In the genomic region with DNA sequence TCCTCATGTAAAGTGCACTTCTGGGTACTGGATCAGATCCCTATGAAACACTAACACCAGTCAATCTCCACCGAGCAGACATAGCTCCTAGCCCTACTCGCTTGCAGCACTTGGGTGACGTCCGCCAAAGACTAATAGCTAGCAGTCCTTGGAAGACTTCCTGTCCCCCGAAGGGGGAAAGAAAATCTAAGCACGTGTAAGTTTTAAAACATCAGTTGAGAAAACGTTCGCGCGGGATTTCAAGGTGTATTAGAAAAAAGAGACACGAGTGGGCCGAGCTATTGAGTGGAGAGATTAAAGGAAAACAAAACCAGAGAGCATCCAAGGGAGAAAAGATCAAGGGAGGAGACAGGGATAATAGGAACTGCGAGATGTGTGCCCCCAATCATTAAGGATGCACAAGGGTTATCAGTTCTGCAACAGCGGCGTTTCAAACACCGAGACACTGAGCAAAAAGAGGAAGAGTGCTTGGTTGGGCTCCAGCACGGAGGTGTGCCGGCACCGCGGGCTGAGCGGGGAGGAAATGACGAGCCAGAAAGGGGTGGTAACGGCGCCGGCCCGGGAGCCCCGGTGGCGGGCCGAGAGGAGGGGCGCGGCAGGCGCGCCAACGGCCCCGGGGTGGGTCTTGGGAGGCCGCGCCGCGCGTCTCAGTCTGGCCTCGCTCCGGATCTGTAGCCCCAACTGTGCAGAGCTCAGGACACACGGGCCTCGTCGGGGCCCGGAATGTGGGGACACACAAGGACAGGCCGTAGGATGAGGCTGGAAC, we compare ENCODE assay signal across 8 mouse cellular contexts. TPM values are rescaled to one million over a fixed set of nuclear protein-coding genes. Genes with fewer than 3 reads are reported as not detected.
DNase-seq lines count a peak whose midpoint lies in the region; ATAC-seq and TF ChIP-seq lines count a peak whose summit lies in the region.

No protein-coding gene starts in this region.

- peak; percentile 90; the same call in 1 of the 2 replicates for TF ChIP-seq POLR2A in bone marrow, adult 2 months (IDR thresholded peaks at IDR 0.05; ENCODE audit: borderline replicate concordance, control insufficient read depth, low read depth, low read length)

- peak; percentile 89 for DNase-seq in A20 (ENCODE audit: low read depth, low spot score)
- peak; percentile 93 for DNase-seq in heart, embryonic 10.5 days (ENCODE audit: low spot score)
- peak; percentile 76 to 82 for DNase-seq in spleen, postnatal 14 days (ENCODE audit: low spot score in 2 of 2)

- under 1% methylated on average over 47 of the region's 47 CpGs for WGBS in bone marrow, adult 2 months
- under 1% methylated on average over 47 of the region's 47 CpGs for WGBS in embryonic facial prominence, embryonic 15.5 days
- under 1% methylated on average over 47 of the region's 47 CpGs for WGBS in heart, embryonic 10.5 days
- under 1% methylated on average over 47 of the region's 47 CpGs for WGBS in kidney, embryonic 14.5 days
- WGBS in limb, embryonic 15.5 days: under 1% methylated on average over 46 of the region's 47 CpGs
- under 1% methylated on average over 46 of the region's 47 CpGs for WGBS in midbrain, embryonic 16.5 days

- TF ChIP-seq CTCF in bone marrow, adult 2 months (IDR thresholded peaks at IDR 0.05; ENCODE audit: control insufficient read depth, insufficient read depth, low read length): no peak

- peaks cover 3% of the 10 kb centered on the region; the same call in 1 of the 2 replicates for H3K36me3 ChIP-seq in embryonic facial prominence, embryonic 15.5 days
- peaks cover 15% of the 10 kb centered on the region for H3K36me3 ChIP-seq in heart, embryonic 10.5 days
- peaks cover 13% of the 10 kb centered on the region; the same call in 1 of the 2 replicates for H3K36me3 ChIP-seq in kidney, embryonic 14.5 days (ENCODE audit: control insufficient read depth, insufficient read depth, low read length)
- H3K36me3 ChIP-seq in limb, embryonic 15.5 days: peaks cover 10% of the 10 kb centered on the region; the same call in 1 of the 2 replicates
- H3K36me3 ChIP-seq in midbrain, embryonic 16.5 days (ENCODE audit: control insufficient read depth, insufficient read depth, low read length): no peaks in the 10 kb centered on the region

- peak overlapping the region; percentile 87 for H3K4me3 ChIP-seq in bone marrow, adult 2 months (replicated peaks; ENCODE audit: control insufficient read depth, low read depth, low read length)
- peak overlapping the region; percentile 97 for H3K4me3 ChIP-seq in embryonic facial prominence, embryonic 15.5 days (replicated peaks)
- H3K4me3 ChIP-seq in heart, embryonic 10.5 days: peak overlapping the region; percentile 91
- peak overlapping the region; percentile 89 for H3K4me3 ChIP-seq in kidney, embryonic 14.5 days (ENCODE audit: low read length)
- H3K4me3 ChIP-seq in limb, embryonic 15.5 days: peak overlapping the region; percentile 87
- H3K4me3 ChIP-seq in midbrain, embryonic 16.5 days (ENCODE audit: low read depth, low read length): peak overlapping the region; percentile 86

- H3K9me3 ChIP-seq in embryonic facial prominence, embryonic 15.5 days (replicated peaks): no peaks in the 10 kb centered on the region
- H3K9me3 ChIP-seq in heart, embryonic 10.5 days: no peaks in the 10 kb centered on the region
- H3K9me3 ChIP-seq in kidney, embryonic 14.5 days (ENCODE audit: control insufficient read depth, low read length): no peaks in the 10 kb centered on the region
- H3K9me3 ChIP-seq in limb, embryonic 15.5 days: no peaks in the 10 kb centered on the region
- H3K9me3 ChIP-seq in midbrain, embryonic 16.5 days (replicated peaks; ENCODE audit: control insufficient read depth, low read length, poor library complexity, severe bottlenecking): no peaks in the 10 kb centered on the region

- peak overlapping the region; percentile 99 for H3K9ac ChIP-seq in embryonic facial prominence, embryonic 15.5 days
- H3K9ac ChIP-seq in kidney, embryonic 14.5 days (ENCODE audit: low read depth, low read length): peak overlapping the region; percentile 99
- peak overlapping the region; percentile 99 for H3K9ac ChIP-seq in limb, embryonic 15.5 days
- peak overlapping the region; percentile 98 for H3K9ac ChIP-seq in midbrain, embryonic 16.5 days (ENCODE audit: low read depth, low read length)

- peaks cover 4% of the 10 kb centered on the region for H3K4me1 ChIP-seq in bone marrow, adult 2 months (ENCODE audit: control insufficient read depth, insufficient read depth, low read length)
- H3K4me1 ChIP-seq in embryonic facial prominence, embryonic 15.5 days: peaks cover 24% of the 10 kb centered on the region
- H3K4me1 ChIP-seq in heart, embryonic 10.5 days: peaks cover 23% of the 10 kb centered on the region
- H3K4me1 ChIP-seq in kidney, embryonic 14.5 days (ENCODE audit: control insufficient read depth, insufficient read depth, low read length): peaks cover 17% of the 10 kb centered on the region
- peaks cover 23% of the 10 kb centered on the region for H3K4me1 ChIP-seq in limb, embryonic 15.5 days
- H3K4me1 ChIP-seq in midbrain, embryonic 16.5 days (ENCODE audit: control insufficient read depth, insufficient read depth, low read length): peaks cover 20% of the 10 kb centered on the region

- no peaks in the 10 kb centered on the region for H3K27me3 ChIP-seq in embryonic facial prominence, embryonic 15.5 days
- H3K27me3 ChIP-seq in heart, embryonic 10.5 days (ENCODE audit: insufficient read depth, poor library complexity, severe bottlenecking): no peaks in the 10 kb centered on the region
- H3K27me3 ChIP-seq in kidney, embryonic 14.5 days (ENCODE audit: control insufficient read depth, insufficient read depth, low read length): no peaks in the 10 kb centered on the region
- H3K27me3 ChIP-seq in limb, embryonic 15.5 days: no peaks in the 10 kb centered on the region
- no peaks in the 10 kb centered on the region for H3K27me3 ChIP-seq in midbrain, embryonic 16.5 days (ENCODE audit: control insufficient read depth, insufficient read depth, low read depth, low read length)

- H3K27ac ChIP-seq in bone marrow, adult 2 months (ENCODE audit: control insufficient read depth, insufficient read depth, low read depth, low read length, poor library complexity): peak overlapping the region; percentile 99
- H3K27ac ChIP-seq in embryonic facial prominence, embryonic 15.5 days (replicated peaks): peak overlapping the region; percentile 100
- peak overlapping the region; percentile 99 for H3K27ac ChIP-seq in heart, embryonic 10.5 days
- peak overlapping the region; percentile 100 for H3K27ac ChIP-seq in kidney, embryonic 14.5 days (ENCODE audit: low read depth, low read length)
- H3K27ac ChIP-seq in limb, embryonic 15.5 days: peak overlapping the region; percentile 100
- H3K27ac ChIP-seq in midbrain, embryonic 16.5 days (ENCODE audit: low read length): peak overlapping the region; percentile 99

- peak overlapping the region; percentile 64 for H3K4me2 ChIP-seq in embryonic facial prominence, embryonic 15.5 days (replicated peaks)
- peak overlapping the region; percentile 77 for H3K4me2 ChIP-seq in kidney, embryonic 14.5 days (replicated peaks; ENCODE audit: low read depth, low read length)
- H3K4me2 ChIP-seq in limb, embryonic 15.5 days: peak overlapping the region; percentile 60
- H3K4me2 ChIP-seq in midbrain, embryonic 16.5 days (ENCODE audit: low read length): peak overlapping the region; percentile 70

- ATAC-seq in embryonic facial prominence, embryonic 15.5 days (ENCODE audit: insufficient number of reproducible peaks, low FRiP score, low TSS enrichment, low read depth): peak; percentile 9
- ATAC-seq in kidney, embryonic 14.5 days (ENCODE audit: low FRiP score, low TSS enrichment): peak; percentile 54
- 0 out of 2 replicates have a peak, but pooled peaks have one; percentile 2 for ATAC-seq in limb, embryonic 15.5 days (ENCODE audit: insufficient number of reproducible peaks, low FRiP score, low TSS enrichment, low read depth)
- peak; percentile 22 for ATAC-seq in midbrain, embryonic 16.5 days

RNA-seq across cellular contexts. Expression of a gene that starts 1.0 kb away (rescaled TPM):
- polyA plus RNA-seq in bone marrow, adult 2 months (2011; ENCODE audit: insufficient read depth, insufficient read length, low replicate concordance, missing spikeins): 24.2 and 28.6 TPM in 2 replicates
- polyA plus RNA-seq in embryonic facial prominence, embryonic 15.5 days (2015; fragmentation: Nextera tagmentation; extraction: Ambion mirVana): 14.2 TPM in 2 replicates
- 13.7 and 17.3 TPM in 2 replicates for polyA plus RNA-seq in heart, embryonic 10.5 days (2016; fragmentation: Nextera tagmentation; extraction: Ambion mirVana)
- 16.4 and 26.7 TPM in 2 replicates for polyA plus RNA-seq in kidney, embryonic 14.5 days (2014; fragmentation: Nextera tagmentation; extraction: Ambion mirVana)
- polyA plus RNA-seq in limb, embryonic 15.5 days (2015; fragmentation: Nextera tagmentation; extraction: Ambion mirVana): 13.6 and 13.9 TPM in 2 replicates
- polyA plus RNA-seq in midbrain, embryonic 16.5 days (2015; fragmentation: Nextera tagmentation; extraction: Ambion mirVana): 10.7 and 11.1 TPM in 2 replicates

RNA-seq across cellular contexts. Expression of a gene that starts 1.1 kb away (rescaled TPM):
- 36.6 and 44.1 TPM in 2 replicates for polyA plus RNA-seq in bone marrow, adult 2 months (2011; ENCODE audit: insufficient read depth, insufficient read length, low replicate concordance, missing spikeins)
- 46.5 TPM in 2 replicates for polyA plus RNA-seq in embryonic facial prominence, embryonic 15.5 days (2015; fragmentation: Nextera tagmentation; extraction: Ambion mirVana)
- 56.7 and 78.1 TPM in 2 replicates for polyA plus RNA-seq in heart, embryonic 10.5 days (2016; fragmentation: Nextera tagmentation; extraction: Ambion mirVana)
- 82.5 and 101 TPM in 2 replicates for polyA plus RNA-seq in kidney, embryonic 14.5 days (2014; fragmentation: Nextera tagmentation; extraction: Ambion mirVana)
- polyA plus RNA-seq in limb, embryonic 15.5 days (2015; fragmentation: Nextera tagmentation; extraction: Ambion mirVana): 38.4 and 40.3 TPM in 2 replicates
- polyA plus RNA-seq in midbrain, embryonic 16.5 days (2015; fragmentation: Nextera tagmentation; extraction: Ambion mirVana): 32.7 and 36.4 TPM in 2 replicates

RNA-seq across cellular contexts. Expression of a gene that starts 24.0 kb away (rescaled TPM):
- polyA plus RNA-seq in bone marrow, adult 2 months (2011; ENCODE audit: insufficient read depth, insufficient read length, low replicate concordance, missing spikeins): 0.92 TPM in 1 of 2 replicates, not detected in the other
- 25.7 and 38.4 TPM in 2 replicates for polyA plus RNA-seq in embryonic facial prominence, embryonic 15.5 days (2015; fragmentation: Nextera tagmentation; extraction: Ambion mirVana)
- polyA plus RNA-seq in heart, embryonic 10.5 days (2016; fragmentation: Nextera tagmentation; extraction: Ambion mirVana): 142 and 213 TPM in 2 replicates
- polyA plus RNA-seq in kidney, embryonic 14.5 days (2014; fragmentation: Nextera tagmentation; extraction: Ambion mirVana): 0.69 and 0.89 TPM in 2 replicates
- 26.8 and 97.4 TPM in 2 replicates for polyA plus RNA-seq in limb, embryonic 15.5 days (2015; fragmentation: Nextera tagmentation; extraction: Ambion mirVana)
- 0.43 and 0.58 TPM in 2 replicates for polyA plus RNA-seq in midbrain, embryonic 16.5 days (2015; fragmentation: Nextera tagmentation; extraction: Ambion mirVana)

RNA-seq across cellular contexts. Expression of a gene that starts 42.6 kb away (rescaled TPM):
- 307 and 314 TPM in 2 replicates for polyA plus RNA-seq in bone marrow, adult 2 months (2011; ENCODE audit: insufficient read depth, insufficient read length, low replicate concordance, missing spikeins)
- 1.6 and 2.4 TPM in 2 replicates for polyA plus RNA-seq in embryonic facial prominence, embryonic 15.5 days (2015; fragmentation: Nextera tagmentation; extraction: Ambion mirVana)
- polyA plus RNA-seq in heart, embryonic 10.5 days (2016; fragmentation: Nextera tagmentation; extraction: Ambion mirVana): 0.43 and 0.67 TPM in 2 replicates
- 1.9 TPM in 2 replicates for polyA plus RNA-seq in kidney, embryonic 14.5 days (2014; fragmentation: Nextera tagmentation; extraction: Ambion mirVana)
- polyA plus RNA-seq in limb, embryonic 15.5 days (2015; fragmentation: Nextera tagmentation; extraction: Ambion mirVana): 1.8 and 3.0 TPM in 2 replicates
- polyA plus RNA-seq in midbrain, embryonic 16.5 days (2015; fragmentation: Nextera tagmentation; extraction: Ambion mirVana): 1.8 and 1.9 TPM in 2 replicates

RNA-seq across cellular contexts. Expression of a gene that starts 46.0 kb away (rescaled TPM):
- polyA plus RNA-seq in bone marrow, adult 2 months (2011; ENCODE audit: insufficient read depth, insufficient read length, low replicate concordance, missing spikeins): 4.3 and 4.7 TPM in 2 replicates
- polyA plus RNA-seq in embryonic facial prominence, embryonic 15.5 days (2015; fragmentation: Nextera tagmentation; extraction: Ambion mirVana): 0.43 TPM in 1 of 2 replicates, not detected in the other
- 0.20 and 0.26 TPM in 2 replicates for polyA plus RNA-seq in heart, embryonic 10.5 days (2016; fragmentation: Nextera tagmentation; extraction: Ambion mirVana)
- polyA plus RNA-seq in kidney, embryonic 14.5 days (2014; fragmentation: Nextera tagmentation; extraction: Ambion mirVana): 3.5 and 4.7 TPM in 2 replicates
- polyA plus RNA-seq in limb, embryonic 15.5 days (2015; fragmentation: Nextera tagmentation; extraction: Ambion mirVana): 0.06 and 0.14 TPM in 2 replicates
- 0.21 TPM in 1 of 2 replicates, not detected in the other for polyA plus RNA-seq in midbrain, embryonic 16.5 days (2015; fragmentation: Nextera tagmentation; extraction: Ambion mirVana)

Comparison
In these comparisons a context has a peak if more than half of its experiments do, and no peak if none do; other contexts are left out.
1. Peak in every context shown above with its lines: DNase-seq, ATAC-seq, H3K4me3 ChIP-seq and H3K27ac ChIP-seq.
2. ATAC-seq: peak in every context shown above with its lines; median percentile 54 in kidney, embryonic 14.5 days; 22 in midbrain, embryonic 16.5 days; 9 in embryonic facial prominence, embryonic 15.5 days; 2 in limb, embryonic 15.5 days.
3. RNA of a gene that starts 24.0 kb away (polyA plus RNA-seq): 142 to 213 TPM in heart, embryonic 10.5 days, 26.8 to 97.4 TPM in limb, embryonic 15.5 days and 25.7 to 38.4 TPM in embryonic facial prominence, embryonic 15.5 days; 0.69 to 0.89 TPM in kidney, embryonic 14.5 days, 0.43 to 0.58 TPM in midbrain, embryonic 16.5 days and 0.92 TPM in bone marrow, adult 2 months; every median in the first group is over 10 times any median in the second.